Mouse (Mus musculus) ovary, adult 18-20 months (tissue): ENCODE results near the gene Dbn1.
A peak's percentile ranks its signal among the peaks of the same experiment; 100 is the strongest.

Experiments used
- DNase-seq: peaks from one replicate; pipeline ENCODE4 v3.0.0; 2022; ENCODE audit warnings: low spot score, mixed read lengths

The Dbn1 gene

GRCm38 (mm10) chr13:55487578-55488498 lies at the start of gene Dbn1:
Gene Dbn1 (minus strand): TSS chr13:55488111.
- DNase-seq, result no peak

- peak; percentile 99 for DNase-seq
Observed at GRCm38 (mm10) chr13:55536194-55537175, 48.6 kb upstream of the Dbn1 start, which contains the start of gene Ddx41. Gene Ddx41 (minus strand): TSS chr13:55536658.

- no peak for DNase-seq
Observed at GRCm38 (mm10) chr13:55535796-55536193, 47.9 kb upstream of the Dbn1 start.

GRCm38 (mm10) chr13:55535191-55535590 lies 47.3 kb upstream of the Dbn1 start:
- DNase-seq, result no peak

- no peak for DNase-seq
Observed at GRCm38 (mm10) chr13:55529198-55529915, 41.4 kb upstream of the Dbn1 start, which contains the start of gene Dok3. Gene Dok3 (minus strand): TSS chr13:55529296.

GRCm38 (mm10) chr13:55527834-55528772 lies 40.2 kb upstream of the Dbn1 start:
- DNase-seq, result no peak

GRCm38 (mm10) chr13:55527212-55527611 lies 39.3 kb upstream of the Dbn1 start:
- no peak for DNase-seq

GRCm38 (mm10) chr13:55525733-55526553 lies 38.0 kb upstream of the Dbn1 start:
- no peak for DNase-seq

GRCm38 (mm10) chr13:55523951-55524600 lies 36.2 kb upstream of the Dbn1 start:
- DNase-seq, result no peak

- DNase-seq, result peak; percentile 52
Observed at GRCm38 (mm10) chr13:55523278-55523677, 35.4 kb upstream of the Dbn1 start.

GRCm38 (mm10) chr13:55522730-55523129 lies 34.8 kb upstream of the Dbn1 start:
- DNase-seq, result no peak

GRCm38 (mm10) chr13:55519606-55520005 lies 31.7 kb upstream of the Dbn1 start:
- DNase-seq, result no peak

GRCm38 (mm10) chr13:55516955-55517354 lies 29.0 kb upstream of the Dbn1 start:
- DNase-seq, result peak; percentile 54

GRCm38 (mm10) chr13:55513828-55514227 lies 25.9 kb upstream of the Dbn1 start:
- no peak for DNase-seq

GRCm38 (mm10) chr13:55513111-55513748 lies 25.3 kb upstream of the Dbn1 start, which contains the start of gene Pdlim7:
Gene Pdlim7 (minus strand): TSS chr13:55513676.
- peak; percentile 82 for DNase-seq

GRCm38 (mm10) chr13:55512379-55513031 lies 24.6 kb upstream of the Dbn1 start:
- peak; percentile 55 for DNase-seq

- DNase-seq, result no peak
Observed at GRCm38 (mm10) chr13:55511492-55511861, 23.6 kb upstream of the Dbn1 start.
